Mouse (Mus musculus) CD4-positive helper T cell, adult 2 months (primary cell): ENCODE results near the gene Hoxa1.

ENCODE experiments used
- DNase-seq: peaks from one replicate; pipeline ENCODE4 v3.0.0-alpha.2; 2012; ENCODE audit warnings: low read depth, missing footprints, low spot score

Gene Hoxa1

GRCm38 (mm10) chr6:52170898-52171223, 12.7 kb upstream of the Hoxa1 start:
- no peak for DNase-seq

GRCm38 (mm10) chr6:52170166-52170897, 12.2 kb upstream of the Hoxa1 start:
- DNase-seq: no peak

- DNase-seq: no peak
Observed at GRCm38 (mm10) chr6:52169499-52170165, 11.5 kb upstream of the Hoxa1 start.

- DNase-seq: no peak
Observed at GRCm38 (mm10) chr6:52168191-52169055, 10.3 kb upstream of the Hoxa1 start.

- DNase-seq: no peak
Observed at GRCm38 (mm10) chr6:52167736-52168161, 9.6 kb upstream of the Hoxa1 start.

- DNase-seq: no peak
Observed at GRCm38 (mm10) chr6:52167176-52167575, 9.1 kb upstream of the Hoxa1 start.

- DNase-seq: no peak
Observed at GRCm38 (mm10) chr6:52166431-52167077, 8.4 kb upstream of the Hoxa1 start.

GRCm38 (mm10) chr6:52165441-52166370, 7.6 kb upstream of the Hoxa1 start:
- DNase-seq: no peak

GRCm38 (mm10) chr6:52164626-52165440, 6.7 kb upstream of the Hoxa1 start, which contains the start of gene Hoxa2:
Gene Hoxa2 (minus strand): TSS chr6:52164831.
- no peak for DNase-seq

- no peak for DNase-seq
Observed at GRCm38 (mm10) chr6:52164051-52164625, 6.0 kb upstream of the Hoxa1 start.

GRCm38 (mm10) chr6:52163366-52164031, 5.4 kb upstream of the Hoxa1 start:
- no peak for DNase-seq

GRCm38 (mm10) chr6:52162611-52163365, 4.7 kb upstream of the Hoxa1 start:
- DNase-seq: no peak

- no peak for DNase-seq
Observed at GRCm38 (mm10) chr6:52162093-52162380, 3.9 kb upstream of the Hoxa1 start.

GRCm38 (mm10) chr6:52161336-52162092, 3.4 kb upstream of the Hoxa1 start:
- no peak for DNase-seq

- DNase-seq: no peak
Observed at GRCm38 (mm10) chr6:52160511-52161335, 2.6 kb upstream of the Hoxa1 start.

GRCm38 (mm10) chr6:52159979-52160378, 1.9 kb upstream of the Hoxa1 start:
- no peak for DNase-seq
